Mouse (Mus musculus): ENCODE data around the gene Ppp1r12b. TPM values are rescaled to one million over a fixed set of nuclear protein-coding genes. Genes with fewer than 3 reads are reported as not detected.
A peak's percentile ranks its signal among the peaks of the same experiment; 100 is the strongest.

Ppp1r12b gene
- polyA plus RNA-seq, 1 experiment from 2014 or later = 12.2 TPM

DNA sequence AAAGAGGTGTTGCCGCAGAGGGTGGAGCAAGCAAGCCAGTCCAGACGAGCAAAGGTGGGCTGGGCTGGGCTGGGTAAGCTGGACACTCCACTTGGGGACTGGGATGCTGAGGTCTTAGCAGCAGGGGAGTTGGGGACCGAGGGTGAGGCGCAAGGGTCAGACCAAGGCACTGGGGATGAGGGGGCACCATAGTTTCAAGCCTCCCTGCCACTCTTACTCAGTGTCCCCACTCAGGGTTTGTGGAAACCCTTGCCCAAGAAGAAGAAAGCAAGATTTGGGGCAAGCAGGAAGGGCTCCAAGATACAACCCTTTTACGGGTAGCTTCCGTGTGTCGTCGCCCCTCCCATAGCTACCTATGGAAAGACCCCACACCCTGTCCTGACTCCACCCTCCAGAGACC is 247.5 kb downstream of the Ppp1r12b start:
- no peak for ATAC-seq (ENCODE audit: low FRiP score)
- Histone ChIP-seq H3K27ac (no peak overlapping the region), H3K27me3 (peaks cover 89% of the 10 kb centered on the region)

DNA sequence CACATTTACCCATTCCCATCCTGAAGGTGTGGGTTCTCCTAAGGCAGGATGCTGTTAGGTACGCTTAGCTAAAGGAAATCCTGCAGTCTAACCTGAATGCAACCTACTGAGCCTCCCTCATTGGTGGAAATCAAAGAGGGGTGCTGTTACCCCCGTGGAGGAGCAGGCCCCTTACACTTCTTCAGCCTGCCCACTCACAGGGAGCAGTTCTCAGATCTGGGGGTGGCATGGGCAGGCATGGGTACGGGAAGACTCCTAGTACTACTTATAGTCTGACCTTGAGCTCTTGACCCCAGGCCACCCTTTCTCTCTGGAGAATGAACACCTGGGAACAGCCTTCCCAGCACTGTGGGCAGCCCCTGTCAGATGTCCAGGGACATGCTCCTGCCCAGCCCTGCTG is 248.2 kb downstream of the Ppp1r12b start:
- no peak overlapping the region for H3K4me2 ChIP-seq
- no peak overlapping the region for H3K27ac ChIP-seq
- peaks cover 87% of the 10 kb centered on the region for H3K27me3 ChIP-seq
- WGBS = 76% methylated on average over 3 of the region's 3 CpGs
- no peak for ATAC-seq (ENCODE audit: low FRiP score)
- no peaks in the 10 kb centered on the region for H3K36me3 ChIP-seq (replicated peaks)
- no peak overlapping the region for H3K4me3 ChIP-seq (replicated peaks)
- peaks cover 30% of the 10 kb centered on the region for H3K4me1 ChIP-seq
- no peak overlapping the region for H3K9ac ChIP-seq
- H3K9me3 ChIP-seq = no peaks in the 10 kb centered on the region

More for the DNA sequence above, 247.5 kb downstream of the Ppp1r12b start:
- peak overlapping the region; percentile 65 for H3K9ac ChIP-seq
- H3K36me3 ChIP-seq (replicated peaks) = no peaks in the 10 kb centered on the region
- peaks cover 32% of the 10 kb centered on the region for H3K4me1 ChIP-seq
- no peaks in the 10 kb centered on the region for H3K9me3 ChIP-seq
- peak overlapping the region; percentile 93 for H3K4me2 ChIP-seq
- H3K4me3 ChIP-seq (replicated peaks) = peak overlapping the region; percentile 52
- WGBS = 8% methylated on average over 8 of the region's 8 CpGs

- ATAC-seq (ENCODE audit: low FRiP score) = no peak
- Histone ChIP-seq H3K4me3 (replicated peaks) (no peak overlapping the region), H3K36me3 (replicated peaks) (no peaks in the 10 kb centered on the region), H3K4me1 (peaks cover 30% of the 10 kb centered on the region), H3K27ac (no peak overlapping the region), H3K27me3 (peaks cover 86% of the 10 kb centered on the region), H3K9me3 (no peaks in the 10 kb centered on the region), H3K4me2 (no peak overlapping the region), H3K9ac (no peak overlapping the region)
- WGBS = 32% methylated on average over 2 of the region's 2 CpGs
Observed at GRCm38 (mm10) chr1:134706549-134706948, 249.2 kb downstream of the Ppp1r12b start.

Small RNA genes within 50 kb of the gene (microRNA-seq; reads per million reads assigned to microRNA genes)
- not detected for gene Gm22232

Other genes starting within 250 kb of the Ppp1r12b start
- 49.7 and 50.3 TPM in 2 replicates for gene Ube2t, start 6.6 kb upstream of the Ppp1r12b start, polyA plus RNA-seq (2016; fragmentation: Nextera tagmentation; extraction: Ambion mirVana)
- gene Lgr6, start 149.3 kb upstream of the Ppp1r12b start, polyA plus RNA-seq (2016; fragmentation: Nextera tagmentation; extraction: Ambion mirVana) = 0.36 and 0.42 TPM in 2 replicates
- 0.78 and 1.0 TPM in 2 replicates for gene Ptpn7, start 176.8 kb upstream of the Ppp1r12b start, polyA plus RNA-seq (2016; fragmentation: Nextera tagmentation; extraction: Ambion mirVana)
- 113 and 119 TPM in 2 replicates for gene Arl8a, start 190.9 kb upstream of the Ppp1r12b start, polyA plus RNA-seq (2016; fragmentation: Nextera tagmentation; extraction: Ambion mirVana)
- not detected in 2 replicates for gene Gpr37l1, start 211.7 kb upstream of the Ppp1r12b start, polyA plus RNA-seq (2016; fragmentation: Nextera tagmentation; extraction: Ambion mirVana)